28 mouse cellular contexts compared by ENCODE assay signal in genomic region chr16:81437868-81438249, GRCm38 (mm10).
DNase-seq lines count a peak whose midpoint lies in the region; ATAC-seq and TF ChIP-seq lines count a peak whose summit lies in the region.
"Had no signal": no experiment of that assay in that cellular context is flagged by ENCODE, and none has a peak within 500 bp of the region (broad histone marks: within the 10 kb centered on the region; RNA-seq: fewer than 3 reads in every experiment).

No protein-coding gene starts in this region.

- WGBS in liver, adult 2 months: 12% methylated on average over 2 of the region's 2 CpGs
- WGBS in liver, embryonic 12.5 days (ENCODE audit: insufficient replicate concordance): 62% methylated on average over 2 of the region's 2 CpGs
- 55% methylated on average over 2 of the region's 2 CpGs for WGBS in macrophage (ENCODE audit: missing documents)

- peaks cover 14% of the 10 kb centered on the region for H3K4me1 ChIP-seq in liver, adult 2 months (ENCODE audit: control insufficient read depth, insufficient read depth, low read length)
- no peaks in the 10 kb centered on the region for H3K4me1 ChIP-seq in liver, embryonic 12.5 days
- H3K4me1 ChIP-seq: embryonic facial prominence, embryonic 13.5 days; embryonic facial prominence, embryonic 15.5 days; forebrain, embryonic 13.5 days; forebrain, embryonic 15.5 days had no signal

- no peaks in the 10 kb centered on the region for H3K9me3 ChIP-seq in liver, embryonic 12.5 days (replicated peaks)
- H3K9me3 ChIP-seq: embryonic facial prominence, embryonic 13.5 days; embryonic facial prominence, embryonic 15.5 days; forebrain, embryonic 13.5 days; forebrain, embryonic 15.5 days; G1E had no signal

- ATAC-seq in liver, embryonic 12.5 days: no peak
- peak; percentile 63 for ATAC-seq in granulocyte monocyte progenitor cell, adult 5-6 weeks (replicated peaks; ENCODE audit: poor library complexity, severe bottlenecking)
- peak; percentile 45 for ATAC-seq in megakaryocyte progenitor cell, adult 5-6 weeks (replicated peaks; ENCODE audit: poor library complexity)
- ATAC-seq: activated CD4-positive, CD25-positive, alpha-beta regulatory T cell, adult 4 months; CD4-positive, CD25-positive, alpha-beta regulatory T cell, adult 4 months; forebrain, embryonic 13.5 days; forebrain, embryonic 15.5 days; forebrain, postnatal 0 days; Patski had no signal

- no peak overlapping the region for H3K9ac ChIP-seq in liver, adult 2 months (ENCODE audit: low read depth, low read length)
- H3K9ac ChIP-seq in liver, embryonic 12.5 days: no peak overlapping the region
- H3K9ac ChIP-seq: embryonic facial prominence, embryonic 13.5 days; embryonic facial prominence, embryonic 15.5 days; forebrain, embryonic 13.5 days; forebrain, embryonic 15.5 days; forebrain, postnatal 0 days had no signal

- no peak for TF ChIP-seq POLR2A in liver, adult 2 months (IDR thresholded peaks at IDR 0.05; ENCODE audit: extremely low read depth, insufficient read depth, low read length)

- no peak overlapping the region for H3K4me3 ChIP-seq in liver, adult 2 months (ENCODE audit: insufficient read depth, low read depth, low read length)
- no peak overlapping the region for H3K4me3 ChIP-seq in liver, embryonic 12.5 days
- no peak overlapping the region for H3K4me3 ChIP-seq in macrophage (ENCODE audit: inconsistent target)
- H3K4me3 ChIP-seq: embryonic facial prominence, embryonic 13.5 days; embryonic facial prominence, embryonic 15.5 days; erythroblast, embryonic 14.5 days; forebrain, embryonic 13.5 days; forebrain, embryonic 15.5 days had no signal

- TF ChIP-seq CTCF in liver, adult 2 months (IDR thresholded peaks at IDR 0.05; ENCODE audit: low read depth, low read length): no peak

- peak; percentile 85 for DNase-seq in liver, adult 2 months (ENCODE audit: extremely low read depth, low read depth, low spot score)
- no peak for DNase-seq in testis, postnatal 14 days (ENCODE audit: low spot score)
- no peak for DNase-seq in lung, postnatal 36 days
- DNase-seq in gastrocnemius, adult 18-20 months (ENCODE audit: low spot score): no peak
- DNase-seq: adrenal gland, adult 8-10 months; adrenal gland, postnatal 14 days; B cell, adult 2 months; cerebellum, adult 11 months; cerebellum, adult 2 months; cerebellum, adult 9-10 months; cerebellum, postnatal 10 days; cerebellum, postnatal 25 days; embryo, embryonic 11 days; forebrain, postnatal 0 days had no signal

- no peaks in the 10 kb centered on the region for H3K27me3 ChIP-seq in liver, adult 2 months (ENCODE audit: control insufficient read depth, insufficient read depth, low read length)
- no peaks in the 10 kb centered on the region for H3K27me3 ChIP-seq in liver, embryonic 12.5 days (replicated peaks)
- H3K27me3 ChIP-seq: CH12.LX; embryonic facial prominence, embryonic 13.5 days; embryonic facial prominence, embryonic 15.5 days; forebrain, embryonic 13.5 days; forebrain, embryonic 15.5 days; Patski had no signal

- no peak overlapping the region for H3K4me2 ChIP-seq in liver, embryonic 12.5 days
- H3K4me2 ChIP-seq: embryonic facial prominence, embryonic 13.5 days; embryonic facial prominence, embryonic 15.5 days; forebrain, embryonic 13.5 days; forebrain, embryonic 15.5 days had no signal

- H3K27ac ChIP-seq in liver, adult 2 months (replicated peaks; ENCODE audit: insufficient read depth, low read depth, low read length): no peak overlapping the region
- H3K27ac ChIP-seq in liver, embryonic 12.5 days: no peak overlapping the region
- H3K27ac ChIP-seq in macrophage: peak overlapping the region; percentile 69
- H3K27ac ChIP-seq: embryonic facial prominence, embryonic 13.5 days; embryonic facial prominence, embryonic 15.5 days; forebrain, embryonic 13.5 days; forebrain, embryonic 15.5 days had no signal

- H3K79me2 ChIP-seq in liver, adult 2 months (ENCODE audit: control insufficient read depth, insufficient read depth, low read length): no peaks in the 10 kb centered on the region
- no peaks in the 10 kb centered on the region for H3K79me2 ChIP-seq in macrophage (ENCODE audit: inconsistent target)

- no peaks in the 10 kb centered on the region for H3K36me3 ChIP-seq in liver, adult 2 months (ENCODE audit: control insufficient read depth, insufficient read depth, low read length)
- H3K36me3 ChIP-seq in liver, embryonic 12.5 days: no peaks in the 10 kb centered on the region
- no peaks in the 10 kb centered on the region for H3K36me3 ChIP-seq in macrophage (ENCODE audit: inconsistent target)
- H3K36me3 ChIP-seq: embryonic facial prominence, embryonic 13.5 days; embryonic facial prominence, embryonic 15.5 days; forebrain, embryonic 15.5 days; G1E had no signal
